Comparison of ENCODE assay signal across 13 mouse cellular contexts in genomic region chr12:82340196-82340918, GRCm38 (mm10).
DNase-seq lines count a peak whose midpoint lies in the region; ATAC-seq lines count a peak whose summit lies in the region.
"Had no signal": no experiment of that assay in that cellular context is flagged by ENCODE, and none has a peak within 500 bp of the region (broad histone marks: within the 10 kb centered on the region; RNA-seq: fewer than 3 reads in every experiment).

No protein-coding gene starts in this region.

- 71% methylated on average over 6 of the region's 6 CpGs for WGBS in forebrain, embryonic 15.5 days
- WGBS in forebrain, embryonic 12.5 days: 80% methylated on average over 6 of the region's 6 CpGs
- WGBS in hindbrain, embryonic 15.5 days: 79% methylated on average over 6 of the region's 6 CpGs
- 84% methylated on average over 6 of the region's 6 CpGs for WGBS in hindbrain, embryonic 11.5 days
- WGBS in neural tube, embryonic 13.5 days: 86% methylated on average over 6 of the region's 6 CpGs

- H3K36me3 ChIP-seq in forebrain, embryonic 15.5 days: no peaks in the 10 kb centered on the region
- H3K36me3 ChIP-seq in forebrain, embryonic 12.5 days (replicated peaks): peaks cover 13% of the 10 kb centered on the region; the same call in 1 of the 2 replicates
- no peaks in the 10 kb centered on the region for H3K36me3 ChIP-seq in hindbrain, embryonic 15.5 days
- H3K36me3 ChIP-seq in hindbrain, embryonic 11.5 days (ENCODE audit: control insufficient read depth, insufficient read depth, low read length): no peaks in the 10 kb centered on the region
- H3K36me3 ChIP-seq in neural tube, embryonic 13.5 days: no peaks in the 10 kb centered on the region

- H3K4me3 ChIP-seq in forebrain, embryonic 15.5 days: no peak overlapping the region
- no peak overlapping the region for H3K4me3 ChIP-seq in forebrain, embryonic 12.5 days (replicated peaks)
- 0 out of 2 replicates have a peak overlapping the region, but pooled peaks have one; percentile 28 for H3K4me3 ChIP-seq in hindbrain, embryonic 15.5 days
- no peak overlapping the region for H3K4me3 ChIP-seq in hindbrain, embryonic 11.5 days (ENCODE audit: low read depth, low read length)
- no peak overlapping the region for H3K4me3 ChIP-seq in neural tube, embryonic 13.5 days
- H3K4me3 ChIP-seq: erythroblast, embryonic 14.5 days had no signal

- H3K9me3 ChIP-seq in forebrain, embryonic 15.5 days: no peaks in the 10 kb centered on the region
- no peaks in the 10 kb centered on the region for H3K9me3 ChIP-seq in forebrain, embryonic 12.5 days
- no peaks in the 10 kb centered on the region for H3K9me3 ChIP-seq in hindbrain, embryonic 15.5 days
- no peaks in the 10 kb centered on the region for H3K9me3 ChIP-seq in hindbrain, embryonic 11.5 days (ENCODE audit: control insufficient read depth, low read length)
- H3K9me3 ChIP-seq in neural tube, embryonic 13.5 days: no peaks in the 10 kb centered on the region

- H3K27me3 ChIP-seq in forebrain, embryonic 15.5 days: no peaks in the 10 kb centered on the region
- H3K27me3 ChIP-seq in forebrain, embryonic 12.5 days: no peaks in the 10 kb centered on the region
- H3K27me3 ChIP-seq in hindbrain, embryonic 15.5 days: no peaks in the 10 kb centered on the region
- no peaks in the 10 kb centered on the region for H3K27me3 ChIP-seq in hindbrain, embryonic 11.5 days (ENCODE audit: control insufficient read depth, insufficient read depth, low read length)
- H3K27me3 ChIP-seq in neural tube, embryonic 13.5 days: no peaks in the 10 kb centered on the region

- H3K4me1 ChIP-seq in forebrain, embryonic 15.5 days: peaks cover 25% of the 10 kb centered on the region
- peaks cover 18% of the 10 kb centered on the region for H3K4me1 ChIP-seq in forebrain, embryonic 12.5 days
- peaks cover 18% of the 10 kb centered on the region for H3K4me1 ChIP-seq in hindbrain, embryonic 15.5 days (replicated peaks)
- H3K4me1 ChIP-seq in hindbrain, embryonic 11.5 days (replicated peaks; ENCODE audit: control insufficient read depth, insufficient read depth, low read length): no peaks in the 10 kb centered on the region; the same call in 1 of the 2 replicates
- peaks cover 19% of the 10 kb centered on the region for H3K4me1 ChIP-seq in neural tube, embryonic 13.5 days (replicated peaks)

- DNase-seq in hindbrain, embryonic 11.5 days (ENCODE audit: low spot score): no peak
- no peak for DNase-seq in neural tube, embryonic 10.5 days (ENCODE audit: extremely low spot score, low spot score)
- no peak for DNase-seq in ovary, postnatal 14 days (ENCODE audit: low spot score)
- DNase-seq in layer of hippocampus, postnatal 25 days (ENCODE audit: extremely low spot score in 1 of 2, low spot score in 1 of 2): no peak
- DNase-seq: gastrocnemius, postnatal 14 days; kidney, adult 11 months; thymus, postnatal 25 days had no signal

- H3K27ac ChIP-seq in forebrain, embryonic 15.5 days (replicated peaks): peak overlapping the region; percentile 78
- H3K27ac ChIP-seq in forebrain, embryonic 12.5 days: no peak overlapping the region
- H3K27ac ChIP-seq in hindbrain, embryonic 15.5 days (replicated peaks): no peak overlapping the region
- H3K27ac ChIP-seq in hindbrain, embryonic 11.5 days (ENCODE audit: low read depth, low read length): no peak overlapping the region
- no peak overlapping the region for H3K27ac ChIP-seq in neural tube, embryonic 13.5 days (replicated peaks)
- H3K27ac ChIP-seq: macrophage had no signal

- ATAC-seq in forebrain, embryonic 15.5 days (replicated peaks): no peak
- no peak for ATAC-seq in forebrain, embryonic 12.5 days (ENCODE audit: low FRiP score)
- ATAC-seq in hindbrain, embryonic 15.5 days (ENCODE audit: low FRiP score, low read depth): no peak
- ATAC-seq in hindbrain, embryonic 11.5 days (ENCODE audit: low FRiP score): no peak
- ATAC-seq in neural tube, embryonic 13.5 days (ENCODE audit: low read depth): no peak

- 0 out of 2 replicates have a peak overlapping the region, but pooled peaks have one; percentile 44 for H3K9ac ChIP-seq in forebrain, embryonic 15.5 days (replicated peaks)
- H3K9ac ChIP-seq in forebrain, embryonic 12.5 days: no peak overlapping the region
- no peak overlapping the region for H3K9ac ChIP-seq in hindbrain, embryonic 15.5 days
- no peak overlapping the region for H3K9ac ChIP-seq in hindbrain, embryonic 11.5 days (ENCODE audit: low read depth, low read length)
- no peak overlapping the region for H3K9ac ChIP-seq in neural tube, embryonic 13.5 days

- peak overlapping the region; percentile 47; the same call in 1 of the 2 replicates for H3K4me2 ChIP-seq in forebrain, embryonic 15.5 days (replicated peaks)
- no peak overlapping the region for H3K4me2 ChIP-seq in forebrain, embryonic 12.5 days
- H3K4me2 ChIP-seq in hindbrain, embryonic 15.5 days: peak overlapping the region; percentile 55
- H3K4me2 ChIP-seq in hindbrain, embryonic 11.5 days (replicated peaks; ENCODE audit: low read depth, low read length): no peak overlapping the region
- peak overlapping the region; percentile 52; the same call in 1 of the 2 replicates for H3K4me2 ChIP-seq in neural tube, embryonic 13.5 days

Comparison
In these comparisons a context has a peak if more than half of its experiments do, and no peak if none do; other contexts are left out.
1. H3K4me2 ChIP-seq: peak in forebrain, embryonic 15.5 days (single experiment), hindbrain, embryonic 15.5 days (single experiment) and neural tube, embryonic 13.5 days (single experiment); none in forebrain, embryonic 12.5 days (single experiment) and hindbrain, embryonic 11.5 days (single experiment).